Mouse (Mus musculus): ENCODE results near the gene Slx1b. TPM values are rescaled to one million over a fixed set of nuclear protein-coding genes. Genes with fewer than 3 reads are reported as not detected.

Slx1b gene
- polyA plus RNA-seq, 1 experiment from 2014 or later: 9.8 TPM

DNA sequence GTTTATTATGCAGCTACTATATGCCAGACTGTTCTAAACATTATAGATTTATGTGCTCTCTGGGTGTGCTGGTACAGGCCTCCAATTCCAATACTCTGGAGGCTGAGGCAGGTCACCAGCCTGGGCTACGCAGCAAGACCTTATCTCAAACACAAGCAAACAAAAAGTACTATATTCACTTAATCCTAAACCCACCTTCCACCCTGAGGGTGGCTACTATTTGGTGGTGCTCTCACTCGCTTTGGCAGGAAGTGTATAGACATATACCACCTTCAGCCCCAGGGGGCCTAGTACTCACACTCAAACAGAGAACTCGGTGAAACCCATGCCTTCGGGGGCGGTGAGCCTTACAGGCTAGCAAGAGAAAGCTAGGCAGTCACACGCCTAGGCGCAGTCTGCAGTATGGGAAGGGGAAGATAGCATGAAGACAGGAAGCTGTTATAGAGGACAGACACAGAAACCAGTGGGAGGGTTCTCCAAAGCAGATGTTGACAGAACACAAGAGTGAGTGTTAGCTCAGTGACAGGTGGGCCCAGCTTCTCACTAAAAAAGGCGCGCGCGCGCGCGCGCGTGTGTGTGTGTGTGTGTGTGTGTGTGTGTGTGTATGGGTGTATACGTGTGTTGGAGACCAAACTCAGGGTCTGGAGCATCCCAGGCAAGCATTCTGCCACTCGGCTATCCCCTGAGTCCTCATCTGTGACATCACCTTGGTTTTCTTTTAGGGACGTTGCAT, 12.0 kb upstream of the Slx1b start, which contains the start of gene Coro1a:
Gene Coro1a (minus strand): TSS at position 346 of the 733 bp plus-strand sequence.
- no peaks in the 10 kb centered on the region for H3K36me3 ChIP-seq (ENCODE audit: control insufficient read depth, insufficient read depth, low read length)
- no peak for DNase-seq (ENCODE audit: low spot score)
- no peak within 1 kb of the TSS for H3K9ac ChIP-seq (ENCODE audit: low read depth, low read length)
- no peak within 1 kb of the TSS for H3K27ac ChIP-seq (ENCODE audit: low read depth, low read length)
- no peak within 1 kb of the TSS for H3K4me2 ChIP-seq (replicated peaks; ENCODE audit: low read depth, low read length)
- H3K27me3 ChIP-seq (ENCODE audit: control insufficient read depth, insufficient read depth, low read length): no peaks in the 10 kb centered on the region
- no peaks in the 10 kb centered on the region for H3K9me3 ChIP-seq (ENCODE audit: control insufficient read depth, low read length)
- no peak for ATAC-seq (ENCODE audit: low FRiP score)
- 90% methylated on average over 19 of the region's 19 CpGs for WGBS
- peaks cover 4% of the 10 kb centered on the region; the same call in 1 of the 2 replicates for H3K4me1 ChIP-seq (replicated peaks; ENCODE audit: control insufficient read depth, insufficient read depth, low read length)
- H3K4me3 ChIP-seq (ENCODE audit: low read depth, low read length): no peak within 1 kb of the TSS

DNA sequence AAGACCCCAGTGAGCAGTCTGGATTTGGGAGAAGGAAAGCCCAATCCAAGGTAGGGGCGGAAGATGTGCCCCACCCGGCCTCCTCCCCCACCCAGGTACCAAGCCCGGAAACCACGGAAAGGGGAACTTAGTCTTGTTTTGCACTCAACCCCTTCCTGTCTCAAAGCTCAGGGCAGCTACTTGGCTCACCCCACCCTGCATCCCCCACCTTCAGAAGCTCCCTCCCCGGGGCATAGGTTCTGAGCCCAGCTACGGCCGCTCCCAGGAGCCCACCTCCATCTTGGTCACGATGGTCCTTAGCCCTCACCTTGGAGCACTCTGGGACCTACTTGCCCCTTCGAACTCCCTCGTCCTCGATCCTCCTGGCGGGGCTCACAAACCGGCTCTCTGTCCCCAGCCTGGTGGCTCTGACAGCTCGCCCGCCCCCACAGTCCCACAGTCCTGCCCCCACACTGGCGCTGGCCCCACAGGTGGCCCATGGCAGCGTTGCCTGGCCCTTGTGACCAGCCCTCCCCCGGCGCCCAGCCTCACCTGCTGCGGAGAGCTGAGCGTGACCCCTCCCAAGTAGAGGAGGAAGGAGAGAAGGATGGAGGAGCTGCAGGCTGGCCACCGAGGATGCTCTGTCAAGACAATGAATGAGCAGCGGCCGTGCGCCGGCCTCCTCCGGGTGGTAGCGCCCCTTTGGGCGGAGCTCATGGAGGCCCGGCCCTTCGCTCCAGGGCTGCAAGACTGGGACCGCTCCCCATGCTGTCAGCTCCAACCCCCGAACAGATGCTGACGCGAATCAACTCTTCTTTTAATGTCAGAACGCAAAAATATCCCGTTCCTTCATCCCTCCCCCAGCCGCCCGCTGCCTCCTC, 8.8 kb upstream of the Slx1b start:
- Histone ChIP-seq H3K4me1 (replicated peaks; ENCODE audit: control insufficient read depth, insufficient read depth, low read length) (peaks cover 11% of the 10 kb centered on the region), H3K9ac (ENCODE audit: low read depth, low read length) (peak overlapping the region; percentile 72), H3K4me3 (ENCODE audit: low read depth, low read length) (peak overlapping the region; percentile 65), H3K9me3 (ENCODE audit: control insufficient read depth, low read length) (no peaks in the 10 kb centered on the region), H3K27ac (ENCODE audit: low read depth, low read length) (no peak overlapping the region), H3K27me3 (ENCODE audit: control insufficient read depth, insufficient read depth, low read length) (no peaks in the 10 kb centered on the region), H3K4me2 (replicated peaks; ENCODE audit: low read depth, low read length) (peak overlapping the region; percentile 92), H3K36me3 (ENCODE audit: control insufficient read depth, insufficient read depth, low read length) (no peaks in the 10 kb centered on the region)
- peak; percentile 82 for ATAC-seq (ENCODE audit: low FRiP score)
- DNase-seq (ENCODE audit: low spot score): peak; percentile 83
- 3% methylated on average over 38 of the region's 39 CpGs for WGBS

DNA sequence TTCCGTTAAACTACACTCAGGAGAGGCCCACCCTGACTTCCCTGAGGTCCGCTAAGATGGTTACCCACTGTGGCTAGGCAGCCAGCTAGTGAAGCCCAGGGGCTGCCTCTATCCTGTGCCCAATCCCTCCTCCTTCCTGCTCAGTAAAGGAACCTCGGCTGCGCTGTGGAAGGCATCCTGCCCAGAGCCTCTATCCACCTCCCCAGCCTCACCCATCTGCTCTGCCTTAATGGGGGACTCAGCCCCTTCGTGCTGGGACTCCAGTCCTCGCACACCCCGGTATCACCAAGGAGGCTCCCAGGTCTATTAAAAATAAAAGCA, 8.1 kb upstream of the Slx1b start:
- Histone ChIP-seq H3K4me2 (replicated peaks; ENCODE audit: low read depth, low read length) (peak overlapping the region; percentile 92), H3K27ac (ENCODE audit: low read depth, low read length) (no peak overlapping the region), H3K4me1 (replicated peaks; ENCODE audit: control insufficient read depth, insufficient read depth, low read length) (peaks cover 11% of the 10 kb centered on the region), H3K36me3 (ENCODE audit: control insufficient read depth, insufficient read depth, low read length) (no peaks in the 10 kb centered on the region), H3K9me3 (ENCODE audit: control insufficient read depth, low read length) (no peaks in the 10 kb centered on the region), H3K4me3 (ENCODE audit: low read depth, low read length) (peak overlapping the region; percentile 65), H3K9ac (ENCODE audit: low read depth, low read length) (peak overlapping the region; percentile 72), H3K27me3 (ENCODE audit: control insufficient read depth, insufficient read depth, low read length) (no peaks in the 10 kb centered on the region)
- DNase-seq (ENCODE audit: low spot score) (no peak), ATAC-seq (ENCODE audit: low FRiP score) (no peak)
- 21% methylated on average over 7 of the region's 7 CpGs for WGBS

DNA sequence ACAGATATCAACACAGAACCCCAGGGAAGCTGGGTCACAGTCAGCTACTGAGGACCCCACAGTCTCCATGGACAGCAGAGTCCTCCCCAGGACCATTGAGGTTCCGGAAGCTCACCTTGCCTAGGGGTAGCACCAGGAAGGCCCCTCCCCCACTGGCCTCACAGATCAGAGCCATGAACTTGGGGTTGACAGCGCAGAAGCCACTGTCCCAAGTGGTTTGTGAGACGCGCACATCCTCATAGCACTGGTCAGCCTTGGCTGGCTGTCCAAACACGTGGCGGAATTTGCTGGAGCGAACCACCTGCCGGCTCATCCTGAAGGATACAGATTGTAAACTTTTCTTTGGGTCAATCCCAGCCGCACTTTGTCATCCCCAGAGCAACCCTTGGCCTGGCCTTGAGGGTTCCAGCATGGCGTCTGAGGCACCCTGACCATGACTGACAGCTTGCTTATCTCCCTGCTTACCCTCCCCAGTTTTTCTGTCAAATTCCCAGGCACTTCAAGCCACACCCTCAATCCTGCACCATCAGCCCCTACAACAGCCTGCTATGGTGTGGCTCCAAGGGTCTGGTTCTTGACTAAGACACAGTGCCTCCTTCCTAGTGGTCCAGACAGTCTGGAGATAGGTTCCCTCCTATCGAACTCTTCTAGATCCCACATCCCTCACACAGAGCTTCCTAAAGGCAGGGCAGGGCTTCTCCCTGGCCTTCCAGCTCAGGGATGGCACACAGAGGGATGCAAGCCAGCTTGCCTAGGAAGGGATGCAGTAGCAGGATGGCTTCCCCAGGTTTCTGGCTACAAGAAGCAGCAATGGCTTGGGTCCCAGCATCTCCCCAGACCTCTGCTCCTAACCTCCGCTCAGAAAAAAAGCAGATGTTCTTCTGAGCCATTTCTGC, 7.5 kb upstream of the Slx1b start:
- peak overlapping the region; percentile 92 for H3K4me2 ChIP-seq (replicated peaks; ENCODE audit: low read depth, low read length)
- no peaks in the 10 kb centered on the region for H3K9me3 ChIP-seq (ENCODE audit: control insufficient read depth, low read length)
- H3K27ac ChIP-seq (ENCODE audit: low read depth, low read length): no peak overlapping the region
- H3K4me3 ChIP-seq (ENCODE audit: low read depth, low read length): peak overlapping the region; percentile 65
- H3K27me3 ChIP-seq (ENCODE audit: control insufficient read depth, insufficient read depth, low read length): no peaks in the 10 kb centered on the region
- H3K4me1 ChIP-seq (replicated peaks; ENCODE audit: control insufficient read depth, insufficient read depth, low read length): peaks cover 11% of the 10 kb centered on the region
- H3K36me3 ChIP-seq (ENCODE audit: control insufficient read depth, insufficient read depth, low read length): no peaks in the 10 kb centered on the region
- 88% methylated on average over 12 of the region's 12 CpGs for WGBS
- ATAC-seq (ENCODE audit: low FRiP score): no peak
- H3K9ac ChIP-seq (ENCODE audit: low read depth, low read length): peak overlapping the region; percentile 72; the same call in 1 of the 2 replicates
- no peak for DNase-seq (ENCODE audit: low spot score)

DNA sequence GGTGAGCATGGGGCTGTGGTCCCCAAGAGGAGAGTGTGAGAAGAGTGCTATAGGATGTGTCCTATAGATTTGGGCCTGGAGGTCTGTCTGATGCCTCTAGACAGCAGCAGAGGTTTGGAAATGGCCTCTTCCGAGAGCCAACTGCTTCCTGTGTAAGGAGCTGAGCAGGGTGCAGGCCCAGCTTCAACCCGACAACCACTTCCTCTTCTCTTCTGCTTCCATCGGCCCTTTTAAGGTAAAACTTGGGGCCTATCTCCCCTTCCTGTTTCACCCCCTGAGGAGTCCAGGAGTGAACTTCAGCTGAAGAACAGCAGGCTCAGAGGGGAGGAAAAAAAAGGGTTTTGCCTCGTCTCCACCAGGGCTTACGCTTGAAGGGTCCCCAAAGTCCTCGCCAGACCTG, 6.8 kb upstream of the Slx1b start:
- ATAC-seq (ENCODE audit: low FRiP score) (no peak), DNase-seq (ENCODE audit: low spot score) (no peak)
- Histone ChIP-seq H3K4me2 (replicated peaks; ENCODE audit: low read depth, low read length) (0 out of 2 replicates have a peak overlapping the region, but pooled peaks have one; percentile 4), H3K36me3 (ENCODE audit: control insufficient read depth, insufficient read depth, low read length) (no peaks in the 10 kb centered on the region), H3K9ac (ENCODE audit: low read depth, low read length) (no peak overlapping the region), H3K4me3 (ENCODE audit: low read depth, low read length) (no peak overlapping the region), H3K4me1 (replicated peaks; ENCODE audit: control insufficient read depth, insufficient read depth, low read length) (peaks cover 11% of the 10 kb centered on the region), H3K9me3 (ENCODE audit: control insufficient read depth, low read length) (no peaks in the 10 kb centered on the region), H3K27me3 (ENCODE audit: control insufficient read depth, insufficient read depth, low read length) (no peaks in the 10 kb centered on the region), H3K27ac (ENCODE audit: low read depth, low read length) (no peak overlapping the region)
- 90% methylated on average over 6 of the region's 6 CpGs for WGBS

DNA sequence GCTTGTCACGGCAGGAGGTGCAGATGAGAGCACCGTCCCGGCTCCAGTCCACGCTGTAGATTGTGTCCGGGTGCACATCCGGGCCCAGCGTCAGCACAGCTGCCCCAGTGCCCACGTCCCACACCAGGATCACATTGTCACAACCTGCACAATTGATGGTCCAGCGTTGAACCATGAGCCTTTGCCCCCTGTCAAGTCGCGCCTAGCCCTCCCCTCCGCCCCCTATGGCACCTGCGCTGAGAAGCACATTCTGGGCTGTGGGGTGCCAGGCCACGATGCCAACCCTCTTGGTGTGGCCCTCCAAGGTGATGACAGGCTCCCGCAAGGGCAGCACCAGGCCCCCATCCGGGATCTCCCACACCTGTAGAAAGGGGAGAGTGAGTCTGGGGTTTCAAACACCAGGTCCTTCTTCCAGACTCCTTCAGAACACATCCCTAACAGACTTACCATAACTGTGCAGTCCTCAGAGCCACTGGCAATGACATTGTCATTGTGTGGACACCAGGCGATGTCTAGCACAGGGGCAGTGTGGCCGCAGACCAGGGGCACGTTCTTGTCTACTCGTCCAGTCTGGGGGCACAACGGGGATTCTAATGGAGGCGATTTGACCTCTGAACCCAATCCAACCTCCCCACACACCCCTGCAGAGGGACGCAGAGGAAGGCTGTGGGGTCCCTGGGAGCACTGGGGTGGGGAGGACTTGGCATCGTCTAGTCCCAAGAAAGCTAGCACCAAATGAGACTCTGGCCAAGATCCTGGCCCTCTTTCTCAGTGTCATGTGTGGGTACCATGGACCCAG, 6.2 kb upstream of the Slx1b start:
- DNase-seq (ENCODE audit: low spot score) (no peak), ATAC-seq (ENCODE audit: low FRiP score) (no peak)
- no peak overlapping the region for H3K27ac ChIP-seq (ENCODE audit: low read depth, low read length)
- peak overlapping the region; percentile 37; the same call in 1 of the 2 replicates for H3K9ac ChIP-seq (ENCODE audit: low read depth, low read length)
- 56% methylated on average over 24 of the region's 24 CpGs for WGBS
- H3K9me3 ChIP-seq (ENCODE audit: control insufficient read depth, low read length): no peaks in the 10 kb centered on the region
- no peaks in the 10 kb centered on the region for H3K27me3 ChIP-seq (ENCODE audit: control insufficient read depth, insufficient read depth, low read length)
- peaks cover 14% of the 10 kb centered on the region for H3K4me1 ChIP-seq (replicated peaks; ENCODE audit: control insufficient read depth, insufficient read depth, low read length)
- H3K36me3 ChIP-seq (ENCODE audit: control insufficient read depth, insufficient read depth, low read length): no peaks in the 10 kb centered on the region
- H3K4me3 ChIP-seq (ENCODE audit: low read depth, low read length): no peak overlapping the region
- peak overlapping the region; percentile 9 for H3K4me2 ChIP-seq (replicated peaks; ENCODE audit: low read depth, low read length)

DNA sequence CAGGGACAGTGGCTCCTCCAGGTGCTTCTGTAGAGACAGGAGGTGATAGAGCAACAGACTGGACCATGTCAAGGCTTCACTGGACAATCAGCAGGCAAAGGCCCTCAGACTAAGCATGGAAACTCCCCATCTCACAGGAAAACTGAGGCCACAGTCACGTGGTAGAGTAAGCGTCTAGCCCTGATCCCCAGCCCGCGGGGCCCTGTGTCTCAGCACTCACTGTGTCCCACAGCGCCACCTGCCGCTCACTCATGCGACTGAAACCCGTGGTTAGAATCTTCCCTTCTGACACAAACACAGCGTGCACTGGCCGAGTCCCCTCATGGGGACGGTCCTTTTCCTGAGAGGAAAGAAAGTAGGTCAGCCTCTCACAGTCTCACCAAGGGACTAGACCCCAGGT, 5.5 kb upstream of the Slx1b start:
- ATAC-seq (ENCODE audit: low FRiP score): peak; percentile 40; the same call in 1 of the 2 replicates
- peaks cover 17% of the 10 kb centered on the region for H3K4me1 ChIP-seq (replicated peaks; ENCODE audit: control insufficient read depth, insufficient read depth, low read length)
- no peak overlapping the region for H3K9ac ChIP-seq (ENCODE audit: low read depth, low read length)
- H3K36me3 ChIP-seq (ENCODE audit: control insufficient read depth, insufficient read depth, low read length): no peaks in the 10 kb centered on the region
- H3K9me3 ChIP-seq (ENCODE audit: control insufficient read depth, low read length): no peaks in the 10 kb centered on the region
- peak overlapping the region; percentile 9 for H3K4me2 ChIP-seq (replicated peaks; ENCODE audit: low read depth, low read length)
- peak; percentile 96 for DNase-seq (ENCODE audit: low spot score)
- no peaks in the 10 kb centered on the region for H3K27me3 ChIP-seq (ENCODE audit: control insufficient read depth, insufficient read depth, low read length)
- WGBS: 2% methylated on average over 11 of the region's 11 CpGs
- H3K27ac ChIP-seq (ENCODE audit: low read depth, low read length): no peak overlapping the region
- H3K4me3 ChIP-seq (ENCODE audit: low read depth, low read length): no peak overlapping the region
